ENCODE assay signal across 8 mouse cellular contexts in genomic region chr8:4324983-4325750, GRCm38 (mm10). TPM values are rescaled to one million over a fixed set of nuclear protein-coding genes. Genes with fewer than 3 reads are reported as not detected.
DNase-seq lines count a peak whose midpoint lies in the region; ATAC-seq lines count a peak whose summit lies in the region.

Gene Ccl25 (plus strand): TSS chr8:4325210.
Gene Elavl1 (minus strand): TSS chr8:4325413.

- peak; percentile 99 for ATAC-seq in forebrain, embryonic 14.5 days
- peak; percentile 99 for ATAC-seq in neural tube, embryonic 15.5 days (ENCODE audit: low FRiP score)

- no peaks in the 10 kb centered on the region for H3K9me3 ChIP-seq in forebrain, embryonic 14.5 days (replicated peaks; ENCODE audit: control insufficient read depth, low read length)
- H3K9me3 ChIP-seq in neural tube, embryonic 15.5 days (replicated peaks) = no peaks in the 10 kb centered on the region

- under 1% methylated on average over 75 of the region's 78 CpGs for WGBS in forebrain, embryonic 14.5 days
- under 1% methylated on average over 73 of the region's 78 CpGs for WGBS in neural tube, embryonic 15.5 days

- peak; percentile 97 for DNase-seq in ES-CJ7 (ENCODE audit: low read depth, low spot score)
- DNase-seq in cerebellum, adult 11 months = peak; percentile 96
- peak; percentile 97 for DNase-seq in forebrain, embryonic 14.5 days (ENCODE audit: low spot score)
- peak; percentile 98 to 99 for DNase-seq in heart, postnatal 14 days
- peak; percentile 99 for DNase-seq in layer of hippocampus, adult 11-12 months (ENCODE audit: low spot score)
- peak; percentile 96 for DNase-seq in lung, adult 18-20 months
- peak; percentile 96 for DNase-seq in testis, postnatal 14 days (ENCODE audit: low spot score)

- no peaks in the 10 kb centered on the region for H3K27me3 ChIP-seq in forebrain, embryonic 14.5 days (replicated peaks; ENCODE audit: control insufficient read depth, insufficient read depth, low read length)
- H3K27me3 ChIP-seq in neural tube, embryonic 15.5 days (replicated peaks) = no peaks in the 10 kb centered on the region

- peaks cover 15% of the 10 kb centered on the region for H3K4me1 ChIP-seq in forebrain, embryonic 14.5 days (ENCODE audit: control insufficient read depth, insufficient read depth, low read length)
- peaks cover 53% of the 10 kb centered on the region for H3K4me1 ChIP-seq in neural tube, embryonic 15.5 days

- peak within 1 kb of the TSS; percentile 81 for H3K4me3 ChIP-seq in forebrain, embryonic 14.5 days (ENCODE audit: low read depth, low read length)
- H3K4me3 ChIP-seq in neural tube, embryonic 15.5 days (replicated peaks) = peak within 1 kb of the TSS; percentile 71

- H3K9ac ChIP-seq in forebrain, embryonic 14.5 days (ENCODE audit: low read length) = peak within 1 kb of the TSS; percentile 96
- H3K9ac ChIP-seq in neural tube, embryonic 15.5 days (replicated peaks) = peak within 1 kb of the TSS; percentile 82

- intact Hi-C loops in heart, postnatal 14 days (cut with DNase I) = loop anchor here (5.0 to 10.0 kb wide), 3 partner anchors 133 to 170 kb away; partner anchors contain the start of genes Cers4 and Evi5l

- peaks cover 46% of the 10 kb centered on the region for H3K36me3 ChIP-seq in forebrain, embryonic 14.5 days (ENCODE audit: control insufficient read depth, insufficient read depth, low read length)
- H3K36me3 ChIP-seq in neural tube, embryonic 15.5 days = peaks cover 40% of the 10 kb centered on the region

- peak within 1 kb of the TSS; percentile 73 for H3K4me2 ChIP-seq in forebrain, embryonic 14.5 days (ENCODE audit: low read length)
- peak within 1 kb of the TSS; percentile 92 for H3K4me2 ChIP-seq in neural tube, embryonic 15.5 days

- peak within 1 kb of the TSS; percentile 78 for H3K27ac ChIP-seq in forebrain, embryonic 14.5 days (ENCODE audit: low read depth, low read length)
- H3K27ac ChIP-seq in neural tube, embryonic 15.5 days (replicated peaks) = peak within 1 kb of the TSS; percentile 93

RNA-seq across cellular contexts. Expression of gene Ccl25, which starts in this region (rescaled TPM):
- polyA plus RNA-seq in forebrain, embryonic 14.5 days (2014; fragmentation: Nextera tagmentation; extraction: Ambion mirVana) = 12.2 and 16.3 TPM in 2 replicates
- 10 to 100 TPM in 1 of 2 experiments, 1 to 10 TPM in 1; 5.9 to 14.8 TPM for total RNA-seq in heart, postnatal 14 days (2021)
- polyA plus RNA-seq in neural tube, embryonic 15.5 days (2015; fragmentation: Nextera tagmentation; extraction: Ambion mirVana) = 19.7 and 113 TPM in 2 replicates

RNA-seq across cellular contexts. Expression of gene Elavl1, which starts in this region (rescaled TPM):
- 134 and 153 TPM in 2 replicates for polyA plus RNA-seq in forebrain, embryonic 14.5 days (2014; fragmentation: Nextera tagmentation; extraction: Ambion mirVana)
- total RNA-seq in heart, postnatal 14 days (2021) = 10 to 100 TPM; 58.8 to 66.1 TPM
- 92.5 and 112 TPM in 2 replicates for polyA plus RNA-seq in neural tube, embryonic 15.5 days (2015; fragmentation: Nextera tagmentation; extraction: Ambion mirVana)

Comparison
In these comparisons a context has a peak if more than half of its experiments do, and no peak if none do; other contexts are left out.
1. Peak in every context shown above with its lines: DNase-seq, ATAC-seq, H3K4me3 ChIP-seq and H3K27ac ChIP-seq.